Mouse (Mus musculus): ENCODE data around the gene Zfp169.

GRCm38 (mm10) chr13:48547623-48548022 lies 34.4 kb upstream of the Zfp169 start:
- no peak for TF ChIP-seq EP300 (IDR thresholded peaks at IDR 0.05; ENCODE audit: low read depth)
- TF ChIP-seq CTCF (IDR thresholded peaks at IDR 0.05; ENCODE audit: low read depth) = no peak
